Mouse (Mus musculus): ENCODE measurements at regions not wholly inside any gene's neighbourhood (a gene's known extent, or its start where the extent isn't known, plus 50 kb on each side); places are given as distances from the start of the nearest gene placed in this dataset.

DNA sequence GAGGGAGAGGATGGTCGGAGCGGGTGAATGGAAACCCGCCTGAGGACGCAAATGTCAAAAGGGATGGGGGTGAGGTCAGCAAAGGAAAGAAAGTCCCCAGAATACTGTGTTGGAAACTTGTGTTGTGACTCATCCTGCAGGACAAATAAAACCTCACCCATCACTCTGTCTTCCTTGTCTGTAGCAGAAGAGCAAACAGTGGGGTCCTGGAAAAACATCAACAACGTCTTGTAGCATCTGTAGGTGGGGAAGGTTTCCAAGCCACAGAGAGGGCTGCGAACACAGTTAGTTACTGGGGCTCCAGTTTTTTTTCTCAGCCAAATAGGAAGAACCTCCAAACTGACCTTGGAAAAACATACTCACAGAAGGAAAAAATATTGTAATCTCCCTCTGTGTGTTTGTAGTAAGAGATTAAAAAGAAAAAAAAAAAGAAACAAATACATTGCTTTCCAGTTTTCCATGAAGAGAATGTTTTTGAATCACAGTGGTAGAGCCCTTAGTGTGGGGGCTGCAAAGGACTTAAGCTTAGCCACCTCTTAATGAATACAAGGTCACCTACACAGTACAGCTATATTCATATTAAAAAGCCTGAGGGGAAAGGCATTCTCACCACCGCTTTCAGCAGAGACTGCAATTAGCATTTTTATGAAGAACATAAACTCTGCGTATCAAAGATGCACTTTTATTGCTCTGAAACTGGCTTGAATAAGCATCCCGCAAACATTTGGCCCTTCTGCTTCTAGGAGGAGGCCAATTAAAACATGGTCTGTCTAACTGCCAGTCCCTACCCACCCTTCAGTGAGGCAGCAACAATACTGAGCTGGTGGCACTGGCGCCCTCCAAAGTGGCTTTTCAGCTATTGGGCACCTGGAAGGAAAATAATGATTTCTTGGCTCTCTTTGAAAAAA, 198.6 kb upstream of the Tprg start:
- DNase-seq, result peak; percentile 60 to 69

GRCm38 (mm10) chr16:25088649-25089019, 198.0 kb upstream of the Tprg start:
- DNase-seq, result peak in 1 of 2 experiments; percentile 6

DNA sequence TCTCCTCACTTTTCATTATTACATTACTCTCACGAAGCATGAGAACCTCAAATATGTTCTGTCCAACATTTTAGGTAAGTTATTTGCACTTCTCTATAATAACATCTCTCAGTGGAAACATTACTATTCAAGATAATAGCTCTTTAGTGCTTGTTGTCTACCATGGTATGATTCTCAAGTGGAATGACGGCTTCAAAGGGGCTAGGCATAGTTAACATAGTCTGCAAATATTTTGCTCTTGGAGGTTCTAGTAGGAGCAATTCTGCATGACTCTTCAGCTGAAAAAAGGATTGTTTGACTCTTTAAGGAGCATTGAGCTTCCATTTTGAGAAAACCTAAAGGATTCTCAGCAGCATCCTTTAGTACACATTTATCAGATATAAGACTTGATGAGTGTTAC, 182.5 kb upstream of the Tprg start:
- DNase-seq, result no peak

GRCm38 (mm10) chr16:25104603-25105002, 182.0 kb upstream of the Tprg start:
- no peak for DNase-seq

DNA sequence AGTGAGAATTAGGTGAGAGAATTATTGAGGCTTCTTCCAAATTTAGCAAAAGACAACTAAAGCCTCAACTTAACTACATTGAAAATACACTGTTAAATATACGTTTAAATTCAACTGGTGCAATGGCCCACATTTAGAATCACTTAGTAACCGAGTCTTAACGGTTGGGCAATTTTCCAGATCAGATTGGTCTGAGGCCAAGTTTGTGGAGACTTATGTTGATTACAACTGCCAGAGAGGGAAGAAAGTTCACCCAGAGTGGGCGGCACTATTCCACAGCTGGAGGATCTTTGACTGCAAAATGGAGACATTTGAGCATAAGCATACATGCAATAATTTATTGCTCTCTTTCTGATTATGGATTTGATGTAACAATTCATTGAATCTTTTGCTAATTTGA, 146.5 kb upstream of the Tprg start:
- DNase-seq, result no peak

DNA sequence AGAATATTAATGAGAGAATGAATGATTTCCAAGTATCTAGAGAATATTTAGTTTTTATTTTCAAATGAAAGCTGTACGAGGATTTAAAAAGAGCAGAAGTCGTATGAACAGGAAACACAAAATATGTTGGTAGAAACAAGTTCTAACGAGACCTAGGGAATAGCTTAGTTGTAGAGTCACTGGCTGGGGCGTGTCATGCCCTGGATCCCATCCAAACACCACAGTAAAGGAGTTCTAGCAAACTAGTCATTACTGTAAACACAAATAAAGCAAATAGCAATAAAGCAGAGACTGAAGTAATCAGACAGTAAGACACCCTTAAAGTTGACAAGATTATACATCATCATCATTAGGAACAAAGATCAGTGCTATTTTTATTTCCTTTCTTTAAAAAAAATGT, 139.1 kb upstream of the Tprg start:
- DNase-seq, result no peak

- no peak for DNase-seq
Measured at GRCm38 (mm10) chr16:25149186-25149585, 137.4 kb upstream of the Tprg start.

DNA sequence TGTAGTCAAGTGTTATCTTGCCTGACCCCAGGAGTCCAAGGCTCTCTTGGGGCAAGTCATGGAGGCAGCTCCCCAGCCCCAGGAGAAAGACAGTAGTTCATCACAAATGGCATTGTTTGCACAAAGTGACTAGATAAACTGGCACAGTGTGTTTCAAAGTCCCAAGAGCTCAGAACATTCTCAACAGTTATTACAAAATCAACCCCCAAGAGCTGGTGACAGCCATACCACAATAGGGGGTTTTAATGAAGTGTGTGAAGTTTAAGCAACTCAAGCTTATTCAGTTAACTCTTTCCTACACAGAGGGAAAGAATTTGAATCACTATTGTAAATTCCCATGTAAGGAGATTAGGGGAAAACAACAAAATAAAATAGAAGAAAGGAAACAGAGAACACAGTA, 109.7 kb upstream of the Tprg start:
- DNase-seq, result no peak

- no peak for DNase-seq
Measured at GRCm38 (mm10) chr16:25178055-25178454, 108.6 kb upstream of the Tprg start.

GRCm38 (mm10) chr16:25181939-25182338, 104.7 kb upstream of the Tprg start:
- DNase-seq, result no peak

DNA sequence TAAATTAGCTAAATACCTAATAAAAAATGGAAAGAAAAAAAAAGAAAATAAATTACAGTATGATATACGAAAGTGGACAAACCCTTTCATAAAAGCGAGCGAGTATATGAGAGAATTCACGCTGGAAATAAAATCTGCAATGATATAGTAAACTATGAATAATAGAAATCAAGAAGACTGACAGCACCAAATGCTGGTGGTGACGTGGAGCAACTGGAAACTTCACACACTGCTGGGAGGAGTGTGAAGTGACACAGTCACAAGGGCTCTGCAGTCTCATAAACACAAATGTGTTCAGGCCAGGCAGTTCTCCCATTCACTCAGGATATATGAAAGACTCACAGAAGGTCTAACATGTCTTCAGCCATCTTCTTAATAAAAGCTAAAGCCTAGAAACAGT, 89.5 kb upstream of the Tprg start:
- DNase-seq, result no peak

DNA sequence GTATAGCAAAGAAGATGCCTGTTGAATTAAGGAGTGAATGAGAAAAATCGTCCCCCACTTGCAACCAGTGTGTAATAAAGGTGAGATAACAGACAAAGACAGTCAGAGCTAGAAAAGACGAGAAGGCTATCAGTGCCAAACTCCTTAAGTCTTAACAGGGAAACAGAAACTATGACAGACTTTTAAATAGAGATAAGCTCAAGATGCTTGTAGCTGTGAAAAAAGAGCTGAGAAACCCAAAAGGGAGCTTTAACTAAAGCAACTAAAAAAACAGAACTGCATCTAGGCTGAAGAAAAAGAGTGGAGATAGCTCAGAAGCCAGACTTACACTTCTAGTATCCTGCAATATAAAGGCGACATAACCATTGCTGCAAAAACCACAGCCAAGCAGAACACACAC, 87.8 kb upstream of the Tprg start:
- DNase-seq, result no peak

DNA sequence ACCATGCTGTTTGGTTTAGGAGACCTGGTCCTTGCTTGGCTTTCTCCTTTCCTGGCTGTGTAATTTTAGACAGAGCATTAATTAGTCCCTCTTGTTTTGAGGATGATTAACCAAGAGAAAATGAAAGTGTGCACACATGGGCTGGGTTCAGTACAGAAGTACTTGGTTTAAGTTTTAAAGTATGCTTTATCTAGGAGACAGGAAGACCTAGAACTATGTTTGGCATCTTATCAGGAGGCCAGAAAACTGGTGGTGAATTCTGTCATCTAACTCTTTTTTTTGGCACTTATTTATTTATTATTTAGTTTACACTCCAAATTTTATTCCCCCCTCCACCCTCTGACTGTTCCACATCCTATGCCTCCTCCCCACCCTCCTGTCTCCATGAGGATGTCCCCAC, 86.6 kb upstream of the Tprg start:
- DNase-seq, result no peak

DNA sequence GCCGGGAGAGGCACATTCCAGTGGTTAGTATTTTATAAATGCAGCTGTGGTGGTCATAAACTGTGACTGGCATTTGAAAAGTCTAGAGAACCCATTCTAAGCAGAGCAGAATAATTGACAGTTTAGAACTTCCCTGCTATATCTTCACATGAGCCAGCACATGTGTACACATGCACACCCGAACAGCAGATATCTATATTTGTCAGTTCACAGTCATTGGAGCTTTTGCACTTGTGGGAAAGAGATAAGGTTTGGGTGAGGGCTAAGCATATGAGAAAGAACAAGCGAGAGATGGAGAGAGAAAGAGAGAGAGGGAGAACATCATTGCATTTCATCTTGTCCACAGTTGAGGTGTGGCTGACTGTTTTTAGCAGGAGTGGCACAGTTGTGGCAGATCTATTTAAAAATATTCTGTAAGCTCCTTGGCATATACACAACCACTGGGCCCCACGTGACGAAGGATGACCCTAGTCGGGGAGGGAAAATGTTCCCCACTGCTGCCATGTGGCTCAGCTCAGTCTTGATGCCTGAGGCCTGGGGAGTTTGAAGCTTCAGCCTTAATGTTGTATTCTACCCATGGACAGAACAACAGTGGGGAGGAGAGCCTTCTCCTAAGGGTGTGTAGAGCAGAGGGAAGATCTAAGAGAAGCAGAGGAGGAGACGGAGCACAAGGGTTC, 85.4 kb upstream of the Tprg start:
- no peak for DNase-seq

GRCm38 (mm10) chr16:25213250-25213649, 73.4 kb upstream of the Tprg start:
- DNase-seq, result no peak

DNA sequence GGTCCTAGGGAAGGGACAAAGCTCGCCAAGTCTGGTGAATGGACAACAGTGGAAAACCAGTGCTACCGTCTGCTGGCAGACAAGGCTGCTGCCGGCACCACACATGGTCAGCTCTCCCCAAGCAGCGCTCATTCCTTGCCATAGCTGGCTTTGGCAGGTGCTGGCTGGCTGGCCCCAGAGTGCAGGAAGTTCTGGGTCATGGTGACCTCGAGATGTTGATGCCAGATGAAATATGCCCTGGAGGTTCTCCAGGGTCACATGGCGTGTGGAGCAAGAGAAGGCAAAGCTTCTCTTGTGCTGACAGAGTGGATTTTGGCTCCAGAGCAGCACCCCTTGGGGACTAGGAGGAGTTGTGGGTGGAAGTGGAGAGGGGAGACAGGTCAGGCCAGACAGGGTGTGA, 66.1 kb upstream of the Tprg start:
- DNase-seq, result peak; percentile 76 to 78

- DNase-seq, result no peak
Measured at GRCm38 (mm10) chr16:25224801-25225200, 61.8 kb upstream of the Tprg start.

Data from heart, adult 18-20 months (tissue).